Mouse (Mus musculus) embryonic facial prominence, embryonic 11.5 days (tissue): ENCODE data around the gene Nanos3. TPM values are rescaled to one million over a fixed set of nuclear protein-coding genes. Genes with fewer than 3 reads are reported as not detected.

ENCODE experiments used
- ATAC-seq: fragments of 200-750 bp; cut with Nextera tagmentation; replicated peaks from 2 replicates; pipeline ENCODE4 v1.8.0; 2017; ENCODE audit warnings: low read depth; ENCODE audit not compliant: insufficient number of reproducible peaks, low FRiP score, low TSS enrichment
- DNase-seq: peaks from one replicate; pipeline ENCODE4 v3.0.0-alpha.2; 2015; ENCODE audit warnings: low spot score
- H3K27ac ChIP-seq: fragments of 300-500 bp; sonication (generic); replicated peaks from 2 replicates; pipeline ENCODE4 v1.5.1; 2014; ENCODE audit warnings: mild to moderate bottlenecking, low read depth, low read length, control low read depth
- H3K27me3 ChIP-seq: fragments of 300-500 bp; sonication (generic); 2 replicates; pipeline ENCODE4 v1.6.1; 2014; ENCODE audit warnings: mild to moderate bottlenecking, low read length, moderate library complexity, mixed read lengths; ENCODE audit not compliant: control insufficient read depth, insufficient read depth
- H3K36me3 ChIP-seq: fragments of 300-500 bp; sonication (generic); replicated peaks from 2 replicates; pipeline ENCODE4 v1.6.1; 2014; ENCODE audit warnings: low read depth, mild to moderate bottlenecking, low read length, moderate library complexity, mixed read lengths; ENCODE audit not compliant: control insufficient read depth, insufficient read depth
- H3K4me1 ChIP-seq: fragments of 300-500 bp; sonication (generic); 2 replicates; pipeline ENCODE4 v1.6.1; 2014; ENCODE audit warnings: low read length, mixed read lengths; ENCODE audit not compliant: control insufficient read depth, insufficient read depth
- H3K4me2 ChIP-seq: fragments of 300-500 bp; sonication (generic); 2 replicates; pipeline ENCODE4 v1.6.1; 2014; ENCODE audit warnings: low read depth, mild to moderate bottlenecking, control low read depth, low read length, moderate library complexity
- H3K4me3 ChIP-seq: fragments of 300-500 bp; sonication (generic); 2 replicates; pipeline ENCODE4 v1.5.1; 2014; ENCODE audit warnings: low read depth, low read length, control low read depth
- H3K9ac ChIP-seq: fragments of 300-500 bp; sonication (generic); replicated peaks from 2 replicates; pipeline ENCODE4 v1.6.1; 2014; ENCODE audit warnings: mild to moderate bottlenecking, control low read depth, low read length
- H3K9me3 ChIP-seq: fragments of 300-500 bp; sonication (generic); replicated peaks from 2 replicates; pipeline ENCODE4 v1.6.1; 2016; ENCODE audit warnings: mild to moderate bottlenecking, low read length, inconsistent platforms, mixed read lengths; ENCODE audit not compliant: control insufficient read depth
- WGBS: fragments of 180-500 bp; shearing (Covaris S2); extraction: QIAGEN DNeasy Blood & Tissue Kit; methylation state at CpG from one replicate; pipeline ENCODE4 v1.1.7; 2014; 5-methylcytosine and 5-hydroxymethylcytosine counted together
- microRNA counts: library from miRNA; unstranded; fragments of <30 nt; microRNA quantifications from one replicate; lab custom pipeline; 2016
- microRNA-seq: library from miRNA; unstranded; fragments of <30 nt; microRNA quantifications from one replicate; pipeline ENCODE4, GENCODE M21; 2016; ENCODE audit warnings: borderline number of aligned reads
- polyA plus RNA-seq: library from polyadenylated mRNA; unstranded; fragments of >200 nt; fragmentation: Nextera tagmentation; extraction: Ambion mirVana; gene quantifications from 2 replicates; pipeline ENCODE4 v1.2.1, GENCODE M21; 2014

Nanos3 gene
- polyA plus RNA-seq, 1 experiment from 2014 or later, result 3.9 TPM

- Histone ChIP-seq H3K4me1 (no peaks in the 10 kb centered on the region), H3K9ac (no peak overlapping the region), H3K36me3 (no peaks in the 10 kb centered on the region; the same call in 1 of the 2 replicates), H3K9me3 (no peaks in the 10 kb centered on the region), H3K27me3 (no peaks in the 10 kb centered on the region), H3K4me3 (no peak overlapping the region), H3K27ac (no peak overlapping the region), H3K4me2 (no peak overlapping the region)
- WGBS, result 85% methylated on average over 2 of the region's 2 CpGs
- DNase-seq (no peak), ATAC-seq (no peak)
Observed at GRCm38 (mm10) chr8:84126742-84127141, 58.3 kb downstream of the Nanos3 start.

GRCm38 (mm10) chr8:84125656-84126055, 59.4 kb downstream of the Nanos3 start, which contains the start of gene Podnl1:
TSS of gene Podnl1 (plus strand) at chr8:84125989.
- H3K27me3 ChIP-seq, result no peaks in the 10 kb centered on the region
- 48% methylated on average over 9 of the region's 9 CpGs for WGBS
- no peak within 1 kb of the TSS for H3K4me2 ChIP-seq
- H3K27ac ChIP-seq, result no peak within 1 kb of the TSS
- DNase-seq (no peak), ATAC-seq (no peak)
- H3K4me1 ChIP-seq, result no peaks in the 10 kb centered on the region
- no peak within 1 kb of the TSS for H3K9ac ChIP-seq
- H3K9me3 ChIP-seq, result no peaks in the 10 kb centered on the region
- no peak within 1 kb of the TSS for H3K4me3 ChIP-seq
- no peaks in the 10 kb centered on the region for H3K36me3 ChIP-seq

MicroRNAs within 50 kb of the gene (microRNA counts, 519-probe panel; counts per million panel counts)
- microRNA mmu-miR-181c (lab: Ali Mortazavi, UCI) (2,694 counts per million, percentile 30 among the panel's probes with 10 or more counts), microRNA mmu-miR-23a (lab: Ali Mortazavi, UCI) (4,242 counts per million, percentile 67 among the panel's probes with 10 or more counts), microRNA mmu-miR-27a (lab: Ali Mortazavi, UCI) (5,164 counts per million, percentile 89 among the panel's probes with 10 or more counts)

Small RNAs within 50 kb of the gene (microRNA-seq; reads per million reads assigned to microRNA genes)
- gene Gm25110 (not detected), gene Mir181c (8,597 reads per million, percentile 91 among the genes with 10 or more reads in this experiment), gene Mir181d (9,301 reads per million, percentile 93 among the genes with 10 or more reads in this experiment), gene Mir23a (10,205 reads per million, percentile 94 among the genes with 10 or more reads in this experiment), gene Mir24-2 (not detected), gene Mir27a (193 reads per million, percentile 52 among the genes with 10 or more reads in this experiment), gene Mir3074-2 (not detected)

Other genes with a start within 250 kb of the Nanos3 start
- 0.66 and 0.72 TPM in 2 replicates for gene Gm10644, start 230.0 kb downstream of the Nanos3 start, polyA plus RNA-seq
- 82.6 and 83.0 TPM in 2 replicates for gene Asf1b, start 229.7 kb downstream of the Nanos3 start, polyA plus RNA-seq
- 138 and 141 TPM in 2 replicates for gene Prkaca, start 212.2 kb downstream of the Nanos3 start, polyA plus RNA-seq
- gene Samd1, start 187.5 kb downstream of the Nanos3 start, polyA plus RNA-seq, result 18.2 and 19.3 TPM in 2 replicates
- 0.29 and 0.85 TPM in 2 replicates for gene 1700067K01Rik, start 183.7 kb downstream of the Nanos3 start, polyA plus RNA-seq
- gene 2210011C24Rik, start 173.0 kb downstream of the Nanos3 start, polyA plus RNA-seq, result not detected in 2 replicates
- gene Palm3, start 163.7 kb downstream of the Nanos3 start, polyA plus RNA-seq, result 1.5 and 3.0 TPM in 2 replicates
- gene Il27ra, start 142.6 kb downstream of the Nanos3 start, polyA plus RNA-seq, result 0.31 and 0.38 TPM in 2 replicates
- not detected in 2 replicates for gene Rln3, start 140.2 kb downstream of the Nanos3 start, polyA plus RNA-seq
- gene Gm10643, start 120.1 kb downstream of the Nanos3 start, polyA plus RNA-seq, result 1.2 and 2.0 TPM in 2 replicates
- gene Rfx1, start 118.4 kb downstream of the Nanos3 start, polyA plus RNA-seq, result 7.5 and 8.2 TPM in 2 replicates
- 9.8 and 11.3 TPM in 2 replicates for gene Dcaf15, start 80.4 kb downstream of the Nanos3 start, polyA plus RNA-seq
- gene Podnl1, start 59.2 kb downstream of the Nanos3 start, polyA plus RNA-seq, result 0.14 TPM in 1 of 2 replicates, not detected in the other
- gene Cc2d1a, start 37.3 kb downstream of the Nanos3 start, polyA plus RNA-seq, result 9.5 and 10.0 TPM in 2 replicates
- 0.53 and 0.67 TPM in 2 replicates for gene 4930432K21Rik, start 37.2 kb downstream of the Nanos3 start, polyA plus RNA-seq
- gene Zswim4, start 51.8 kb upstream of the Nanos3 start, polyA plus RNA-seq, result 15.3 and 16.9 TPM in 2 replicates
- gene D8Ertd738e, start 64.5 kb upstream of the Nanos3 start, polyA plus RNA-seq, result 322 and 340 TPM in 2 replicates
- 50.6 and 54.1 TPM in 2 replicates for gene Mri1, start 72.1 kb upstream of the Nanos3 start, polyA plus RNA-seq
- 20.3 and 21.2 TPM in 2 replicates for gene Ccdc130, start 85.2 kb upstream of the Nanos3 start, polyA plus RNA-seq
- gene Cacna1a, start 203.2 kb upstream of the Nanos3 start, polyA plus RNA-seq, result 4.9 and 6.0 TPM in 2 replicates